Mouse (Mus musculus) intestine, postnatal 0 days (tissue): ENCODE measurements around the gene Hccs. TPM values are rescaled to one million over a fixed set of nuclear protein-coding genes. Genes with fewer than 3 reads are reported as not detected.

Experiments used
- ATAC-seq: fragments of 200-750 bp; cut with Nextera tagmentation; 2 replicates; pipeline ENCODE4 v1.8.0; 2017; ENCODE audit warnings: mild to moderate bottlenecking, moderate TSS enrichment, moderate library complexity
- H3K27ac ChIP-seq: fragments of 300-500 bp; sonication (generic); 2 replicates; pipeline ENCODE4 v1.5.1; 2014; ENCODE audit warnings: mild to moderate bottlenecking, low read depth, low read length, moderate library complexity
- H3K27me3 ChIP-seq: fragments of 300-500 bp; sonication (generic); replicated peaks from 2 replicates; pipeline ENCODE4 v1.6.1; 2014; ENCODE audit warnings: low read length, mixed read lengths; ENCODE audit not compliant: control insufficient read depth, insufficient read depth
- H3K36me3 ChIP-seq: fragments of 300-500 bp; sonication (generic); 2 replicates; pipeline ENCODE4 v1.6.1; 2014; ENCODE audit warnings: mild to moderate bottlenecking, moderate library complexity; ENCODE audit not compliant: control insufficient read depth, insufficient read depth
- H3K4me1 ChIP-seq: fragments of 300-500 bp; sonication (generic); replicated peaks from 2 replicates; pipeline ENCODE4 v1.6.1; 2014; ENCODE audit warnings: antibody characterized with exemption, low read length, mixed read lengths; ENCODE audit not compliant: control insufficient read depth, insufficient read depth
- H3K4me2 ChIP-seq: fragments of 300-500 bp; sonication (generic); replicated peaks from 2 replicates; pipeline ENCODE4 v1.6.1; 2014; ENCODE audit warnings: low read depth, mild to moderate bottlenecking, moderate library complexity
- H3K4me3 ChIP-seq: fragments of 300-500 bp; sonication (generic); 2 replicates; pipeline ENCODE4 v1.5.1; 2014; ENCODE audit warnings: low read depth, low read length
- H3K9ac ChIP-seq: fragments of 300-500 bp; sonication (generic); 2 replicates; pipeline ENCODE4 v1.6.1; 2014; ENCODE audit warnings: mild to moderate bottlenecking, low read depth, low read length
- H3K9me3 ChIP-seq: fragments of 300-500 bp; sonication (generic); 2 replicates; pipeline ENCODE4 v1.6.1; 2016; ENCODE audit warnings: mixed run types; ENCODE audit not compliant: control insufficient read depth
- CTCF ChIP-seq: sonication (generic); IDR thresholded peaks from 2 replicates; pipeline ENCODE4 v1.5.1; 2016; ENCODE audit warnings: low read depth, mild to moderate bottlenecking, control low read depth, antibody characterized with exemption, moderate library complexity
- WGBS: fragments of 180-500 bp; shearing (Covaris S2); extraction: QIAGEN DNeasy Blood & Tissue Kit; methylation state at CpG from one replicate; pipeline ENCODE4 v1.1.7; 2014; 5-methylcytosine and 5-hydroxymethylcytosine counted together
- polyA plus RNA-seq: library from polyadenylated mRNA; unstranded; fragments of >200 nt; fragmentation: Nextera tagmentation; extraction: Ambion mirVana; gene quantifications from 2 replicates; pipeline ENCODE4 v1.2.1, GENCODE M21; 2015

The Hccs gene
- polyA plus RNA-seq, 1 experiment from 2014 or later = 37.0 TPM

- Histone ChIP-seq H3K4me3 (peak overlapping the region; percentile 49), H3K9ac (peak overlapping the region; percentile 71; the same call in 1 of the 2 replicates), H3K27me3 (no peaks in the 10 kb centered on the region), H3K4me2 (peak overlapping the region; percentile 64), H3K36me3 (peaks cover 6% of the 10 kb centered on the region; the same call in 1 of the 2 replicates), H3K27ac (peak overlapping the region; percentile 88; the same call in 1 of the 2 replicates), H3K4me1 (no peaks in the 10 kb centered on the region), H3K9me3 (no peaks in the 10 kb centered on the region)
- ATAC-seq = no peak
- 42% methylated on average over 12 of the region's 12 CpGs for WGBS
- TF ChIP-seq CTCF = no peak
These were observed 959 bp downstream of the Hccs start for GRCm38 (mm10) chrX:169319066-169319760.

GRCm38 (mm10) chrX:169308559-169308958 is 11.6 kb downstream of the Hccs start:
- TF ChIP-seq CTCF = no peak
- Histone ChIP-seq H3K4me3 (no peak overlapping the region), H3K9ac (no peak overlapping the region), H3K36me3 (0 out of 2 replicates have a peak, but pooled peaks cover 8% of the 10 kb centered on the region), H3K4me2 (no peak overlapping the region), H3K4me1 (no peaks in the 10 kb centered on the region), H3K9me3 (no peaks in the 10 kb centered on the region), H3K27ac (peak overlapping the region; percentile 57; the same call in 1 of the 2 replicates), H3K27me3 (no peaks in the 10 kb centered on the region)
- peak; percentile 94 for ATAC-seq
- WGBS = 59% methylated on average over 3 of the region's 3 CpGs

- no peak overlapping the region for H3K4me3 ChIP-seq
- H3K27me3 ChIP-seq = no peaks in the 10 kb centered on the region
- no peak for ATAC-seq
- H3K4me2 ChIP-seq = no peak overlapping the region
- WGBS = 40% methylated on average over 3 of the region's 3 CpGs
- no peak overlapping the region for H3K9ac ChIP-seq
- H3K9me3 ChIP-seq = no peaks in the 10 kb centered on the region
- H3K27ac ChIP-seq = no peak overlapping the region
- no peaks in the 10 kb centered on the region for H3K36me3 ChIP-seq
- TF ChIP-seq CTCF = peak; percentile 68
- no peaks in the 10 kb centered on the region for H3K4me1 ChIP-seq
These were observed 16.2 kb downstream of the Hccs start for GRCm38 (mm10) chrX:169303945-169304344.

GRCm38 (mm10) chrX:169302271-169303045 is 17.7 kb downstream of the Hccs start:
- no peak overlapping the region for H3K4me3 ChIP-seq
- TF ChIP-seq CTCF = no peak
- no peak for ATAC-seq
- no peaks in the 10 kb centered on the region for H3K9me3 ChIP-seq
- no peaks in the 10 kb centered on the region for H3K4me1 ChIP-seq
- no peaks in the 10 kb centered on the region for H3K27me3 ChIP-seq
- H3K27ac ChIP-seq = no peak overlapping the region
- H3K4me2 ChIP-seq = no peak overlapping the region
- 72% methylated on average over 26 of the region's 26 CpGs for WGBS
- no peak overlapping the region for H3K9ac ChIP-seq
- no peaks in the 10 kb centered on the region for H3K36me3 ChIP-seq

- H3K27ac ChIP-seq = no peak overlapping the region
- H3K36me3 ChIP-seq = no peaks in the 10 kb centered on the region
- H3K9me3 ChIP-seq = no peaks in the 10 kb centered on the region
- ATAC-seq = no peak
- H3K4me2 ChIP-seq = no peak overlapping the region
- peak; percentile 74 for TF ChIP-seq CTCF
- H3K4me3 ChIP-seq = no peak overlapping the region
- no peaks in the 10 kb centered on the region for H3K27me3 ChIP-seq
- no peak overlapping the region for H3K9ac ChIP-seq
- no peaks in the 10 kb centered on the region for H3K4me1 ChIP-seq
- 66% methylated on average over 4 of the region's 4 CpGs for WGBS
These were observed 20.6 kb downstream of the Hccs start for GRCm38 (mm10) chrX:169299579-169299978.

- no peaks in the 10 kb centered on the region for H3K9me3 ChIP-seq
- no peaks in the 10 kb centered on the region for H3K36me3 ChIP-seq
- H3K27ac ChIP-seq = no peak overlapping the region
- no peak for ATAC-seq
- 66% methylated on average over 8 of the region's 8 CpGs for WGBS
- H3K4me2 ChIP-seq = no peak overlapping the region
- TF ChIP-seq CTCF = no peak
- no peak overlapping the region for H3K4me3 ChIP-seq
- H3K27me3 ChIP-seq = no peaks in the 10 kb centered on the region; the same call in 1 of the 2 replicates
- H3K9ac ChIP-seq = no peak overlapping the region
- H3K4me1 ChIP-seq = no peaks in the 10 kb centered on the region
These were observed 56.6 kb downstream of the Hccs start for GRCm38 (mm10) chrX:169263433-169264172.
